Mouse (Mus musculus): Measurements from ENCODE around the gene Fam69a. TPM values are rescaled to one million over a fixed set of nuclear protein-coding genes. Genes with fewer than 3 reads are reported as not detected.

Fam69a gene
- total RNA-seq, 2 experiments from 2014 or later = 11.6 to 13.5 TPM

- DNase-seq = peak; percentile 97
Observed at GRCm38 (mm10) chr5:107900206-107901013, 86.5 kb downstream of the Fam69a start, which contains the start of gene Rpl5. Gene Rpl5, plus strand, starts transcription at chr5:107900502.

GRCm38 (mm10) chr5:107896265-107896664, 90.6 kb downstream of the Fam69a start:
- DNase-seq = no peak

GRCm38 (mm10) chr5:107894676-107895075, 92.2 kb downstream of the Fam69a start:
- peak; percentile 46 for DNase-seq

DNA sequence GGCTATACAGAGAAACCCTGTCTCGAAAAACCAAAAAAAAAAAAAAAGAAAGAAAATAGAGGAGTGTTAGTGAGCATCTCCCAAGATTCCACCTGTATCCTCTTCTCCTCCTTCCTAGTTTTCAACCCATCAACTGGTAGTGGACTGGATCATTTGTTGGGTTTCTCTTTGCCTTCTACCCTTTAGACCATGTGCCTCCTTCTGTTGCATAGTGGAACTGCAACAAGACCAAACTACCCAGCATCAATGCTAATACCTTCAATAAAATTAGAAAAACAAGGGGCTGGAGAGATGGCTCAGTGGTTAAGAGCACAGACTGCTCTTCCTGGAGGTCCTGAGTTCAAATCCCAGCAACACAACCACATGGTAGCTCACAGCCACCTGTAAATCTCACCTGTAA, 95.4 kb downstream of the Fam69a start:
- peak; percentile 55 for DNase-seq

DNA sequence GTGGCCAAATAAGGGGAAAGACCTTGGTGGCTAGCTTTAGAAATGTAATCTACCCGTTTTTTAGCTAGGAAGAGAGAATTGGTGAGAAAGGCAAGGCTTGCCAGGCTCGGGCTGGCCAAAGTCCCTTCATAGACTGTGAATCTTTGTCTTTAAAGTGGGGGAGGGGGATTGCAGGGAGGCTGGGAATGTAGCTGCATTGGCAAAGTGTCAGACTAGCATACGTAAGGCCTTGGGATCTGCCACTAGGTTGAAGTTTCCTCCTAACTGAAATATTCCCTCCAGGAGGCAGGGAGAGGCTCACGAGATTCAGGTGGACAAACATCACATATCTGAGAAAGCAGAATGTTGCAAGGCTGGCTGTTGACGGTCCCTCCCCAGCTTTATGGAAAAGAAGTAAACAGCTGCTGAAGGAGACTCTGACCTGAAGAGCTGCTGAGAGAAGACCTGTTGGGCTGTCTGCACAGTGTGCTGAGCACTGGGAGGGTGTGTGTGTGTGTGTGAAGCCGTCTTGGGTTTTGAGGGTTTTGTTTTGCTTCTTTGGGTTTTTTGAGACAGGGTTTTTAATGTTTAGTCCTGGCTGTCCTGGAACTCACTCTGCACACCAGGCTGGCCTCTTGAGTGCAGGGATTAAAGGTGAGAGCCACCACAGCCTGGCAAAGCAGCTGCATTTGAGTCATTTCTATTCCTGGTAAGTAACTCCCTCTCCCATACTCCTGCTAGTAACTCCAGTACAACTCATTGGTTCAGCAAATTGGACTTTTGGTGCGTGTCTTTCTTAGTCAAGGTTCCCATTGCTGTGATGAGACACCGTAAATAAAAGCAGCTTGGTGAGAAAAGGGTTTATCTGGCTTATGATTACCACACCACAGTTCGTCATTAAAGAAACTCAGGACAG, 96.6 kb downstream of the Fam69a start:
- peak; percentile 17 for DNase-seq

- DNase-seq = no peak
Observed at GRCm38 (mm10) chr5:107880710-107881109, 106.2 kb downstream of the Fam69a start.

- DNase-seq = no peak
Observed at GRCm38 (mm10) chr5:107877053-107877452, 109.8 kb downstream of the Fam69a start.

DNA sequence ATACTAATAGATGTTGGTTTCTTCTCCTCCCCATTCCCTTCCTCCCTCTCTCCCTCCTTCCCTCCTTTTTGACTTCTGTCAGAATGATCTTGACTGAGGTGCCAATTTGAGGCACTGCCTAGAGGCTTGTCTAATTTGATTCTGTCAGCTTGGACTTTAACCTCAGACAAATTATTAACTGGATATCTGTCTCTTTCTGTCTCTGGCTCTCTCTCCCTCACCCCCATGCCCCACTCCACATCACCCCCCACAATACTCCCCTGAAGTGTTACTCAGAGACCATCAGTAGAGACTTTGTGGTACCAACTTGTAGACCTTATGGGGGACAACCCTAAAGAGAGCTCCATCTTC, 111.6 kb downstream of the Fam69a start:
- DNase-seq = no peak

- no peak for DNase-seq
Observed at GRCm38 (mm10) chr5:107874561-107875260, 112.2 kb downstream of the Fam69a start, which contains the start of gene Evi5. Gene Evi5, minus strand, starts transcription at chr5:107875107.

- DNase-seq = peak; percentile 27
Observed at GRCm38 (mm10) chr5:107873886-107874302, 113.0 kb downstream of the Fam69a start.

- DNase-seq = no peak
Observed at GRCm38 (mm10) chr5:107873330-107873729, 113.6 kb downstream of the Fam69a start.

- DNase-seq = no peak
Observed at GRCm38 (mm10) chr5:107869701-107870100, 117.2 kb downstream of the Fam69a start.

- DNase-seq = peak; percentile 95
Observed at GRCm38 (mm10) chr5:107868905-107869424, 117.9 kb downstream of the Fam69a start.

DNA sequence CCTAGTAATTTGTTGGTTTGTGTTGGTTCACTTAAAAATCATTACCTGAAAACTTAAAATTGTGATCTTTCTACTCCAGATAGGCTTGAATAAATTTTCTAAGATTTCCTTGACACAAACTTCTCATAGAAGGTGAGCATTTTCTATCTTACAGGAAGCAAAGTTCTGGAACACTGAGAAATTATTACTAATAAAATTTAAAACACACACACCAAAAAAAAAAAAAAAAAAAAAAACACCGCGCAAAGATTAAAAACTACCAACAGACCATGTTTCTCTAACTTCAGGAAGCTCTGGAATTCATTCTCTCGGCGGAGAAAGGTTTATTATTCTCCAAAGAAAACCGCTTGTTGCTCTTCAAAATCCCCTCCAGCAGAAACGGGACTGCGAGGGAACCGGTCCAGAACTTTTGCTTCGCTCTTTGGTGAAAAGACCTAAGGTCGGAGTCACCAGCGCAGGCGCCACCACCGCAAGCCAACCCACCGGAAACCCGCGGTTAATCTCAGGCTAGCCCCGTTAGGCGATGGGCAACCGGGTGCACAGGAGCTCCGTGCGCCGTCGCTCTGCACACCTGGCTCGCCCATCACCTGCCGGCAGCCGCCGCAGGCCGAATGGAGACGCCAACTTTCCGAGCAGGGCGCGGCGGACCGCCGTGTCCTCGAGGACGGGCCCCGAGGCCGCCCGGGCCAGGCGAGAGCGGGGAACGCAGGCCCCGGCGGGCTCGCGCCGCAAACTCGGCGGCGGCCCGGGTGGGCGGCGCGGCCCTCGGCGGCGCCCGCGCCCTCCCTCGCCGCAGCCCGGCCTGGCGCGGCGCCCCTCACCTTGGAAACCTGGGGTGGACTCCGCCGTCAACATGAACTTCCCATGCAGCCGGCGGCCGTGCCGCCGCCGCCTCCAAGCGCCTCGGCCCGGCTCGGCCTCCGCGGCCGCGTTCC, 118.6 kb downstream of the Fam69a start:
- DNase-seq = peak; percentile 63

DNA sequence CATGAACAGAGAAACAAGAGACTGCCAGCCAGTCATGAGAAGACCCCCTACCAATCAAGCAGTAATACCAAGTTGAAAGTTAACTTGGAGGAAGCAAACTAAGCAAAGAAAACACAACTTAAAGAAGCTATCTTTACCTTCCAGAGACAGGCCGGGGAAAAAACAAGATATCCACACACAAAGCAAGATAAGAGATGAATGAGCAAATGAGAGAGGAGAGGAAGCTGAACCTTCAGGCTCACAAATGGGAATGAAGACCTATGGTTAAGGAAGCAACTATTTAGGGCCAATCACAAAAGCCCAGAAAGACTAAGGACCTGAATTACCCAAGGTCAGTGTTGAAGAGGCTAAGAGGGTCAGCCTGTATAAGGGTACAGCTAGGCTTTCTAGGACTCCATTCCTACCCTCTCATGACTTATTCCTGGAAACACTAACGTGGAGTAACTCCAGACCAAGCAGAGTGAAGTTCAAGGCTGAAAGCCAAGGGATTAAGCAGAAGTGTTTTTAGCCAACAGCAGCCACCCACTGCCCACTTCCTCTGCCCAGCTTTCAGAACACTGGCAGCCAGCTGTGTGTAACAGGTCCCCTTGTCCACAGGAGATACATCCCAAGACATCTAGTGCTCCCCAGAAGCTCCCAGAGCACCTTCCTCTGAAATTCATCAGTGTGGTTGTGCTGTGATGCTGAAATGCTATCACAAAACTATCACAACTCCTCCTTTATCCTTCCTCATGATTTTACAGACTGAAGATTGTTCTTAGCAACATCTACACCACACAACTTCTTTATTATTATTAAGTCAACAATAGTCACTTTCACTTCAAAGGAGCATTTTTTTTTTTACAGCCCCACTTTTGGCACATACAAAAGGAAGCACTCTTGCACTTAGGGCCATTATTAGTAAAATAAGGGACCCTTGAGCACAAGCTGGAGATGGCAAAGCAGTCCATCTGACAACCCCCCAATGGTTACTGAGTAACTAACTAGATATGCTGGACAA, 120.5 kb downstream of the Fam69a start:
- no peak for DNase-seq

- DNase-seq = no peak
Observed at GRCm38 (mm10) chr5:107863971-107864370, 122.9 kb downstream of the Fam69a start.

- DNase-seq = no peak
Observed at GRCm38 (mm10) chr5:107858963-107859362, 127.9 kb downstream of the Fam69a start.
